Mouse (Mus musculus): ENCODE measurements around the gene Crim1.

Gene Crim1

DNA sequence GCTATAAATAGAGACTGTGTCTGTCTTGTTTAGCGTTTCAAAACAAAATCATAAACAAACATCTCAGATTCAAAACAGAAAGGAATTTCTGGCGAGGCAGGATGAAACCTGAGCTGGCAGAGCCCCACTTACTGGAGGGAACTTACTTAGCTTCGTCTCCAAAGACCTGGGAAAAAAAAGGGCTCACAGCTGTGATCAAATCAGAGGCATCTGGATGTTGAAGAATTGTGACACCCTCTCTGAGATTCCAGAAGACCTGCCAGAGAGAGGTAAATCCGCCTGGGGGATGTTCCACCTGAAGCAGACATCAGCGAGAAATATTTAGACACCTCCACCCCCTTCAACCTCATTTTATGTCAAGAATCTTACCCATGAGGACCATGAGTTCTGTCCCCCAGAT lies 11.8 kb downstream of the Crim1 start:
- no peak for DNase-seq

DNA sequence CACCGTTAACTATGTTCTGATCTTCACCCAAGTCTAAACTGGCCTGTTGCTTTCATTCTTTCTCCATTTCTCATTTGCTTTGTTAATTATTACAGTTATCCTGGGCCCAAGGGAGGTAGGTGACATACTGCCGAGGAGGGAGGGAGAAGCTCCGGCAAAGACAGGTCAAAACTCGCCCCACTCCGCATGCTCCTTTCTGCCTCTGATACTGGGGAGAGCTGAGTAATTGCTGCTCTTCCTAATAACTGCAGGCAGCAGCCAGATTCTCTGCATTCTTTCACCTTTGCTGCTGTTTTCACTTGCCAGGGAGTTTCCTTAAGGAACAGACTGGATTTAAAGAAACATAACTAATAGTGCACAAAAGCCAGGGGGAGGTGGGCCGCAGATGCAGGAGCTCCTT lies 13.1 kb downstream of the Crim1 start:
- DNase-seq: peak; percentile 42

DNA sequence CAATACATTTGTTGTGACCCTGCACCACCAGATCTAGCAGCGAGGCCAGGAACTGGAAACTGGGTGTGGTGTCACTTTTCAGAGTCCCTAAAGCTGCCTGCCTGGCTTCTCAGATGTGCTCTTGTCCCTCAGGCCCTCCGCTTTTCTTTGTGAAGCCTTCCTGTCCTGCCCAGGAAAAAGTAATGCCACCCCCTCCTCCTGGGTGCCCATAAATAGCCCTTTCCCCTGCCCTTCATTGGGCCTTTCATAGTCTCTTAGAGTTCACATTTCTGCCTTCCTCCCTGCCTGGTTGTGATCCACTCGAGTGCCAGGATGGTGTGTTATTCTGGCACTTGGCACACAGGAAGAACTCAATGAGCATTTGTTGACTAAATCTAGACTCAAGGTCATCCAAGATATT lies 16.5 kb downstream of the Crim1 start:
- no peak for DNase-seq

DNA sequence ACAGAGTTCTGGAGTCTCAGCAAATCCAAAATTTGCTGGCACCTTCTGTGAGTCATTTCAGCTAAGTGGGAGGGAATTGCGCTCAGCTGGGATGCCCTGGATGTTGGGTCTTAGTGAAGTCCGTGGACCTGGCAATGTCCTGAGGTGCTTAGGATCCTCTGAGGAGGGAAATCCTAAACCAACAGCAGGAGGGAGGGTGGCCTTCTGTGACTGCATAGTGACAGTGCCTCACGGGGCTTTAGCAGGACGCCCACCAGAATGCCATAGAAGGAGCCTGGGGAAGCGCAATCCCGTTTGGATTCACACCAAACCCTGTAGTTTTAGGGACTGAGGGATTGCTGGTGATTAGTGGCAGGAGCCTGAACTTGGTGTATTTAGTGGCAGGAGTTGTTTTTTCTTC lies 17.4 kb downstream of the Crim1 start:
- no peak for DNase-seq

DNA sequence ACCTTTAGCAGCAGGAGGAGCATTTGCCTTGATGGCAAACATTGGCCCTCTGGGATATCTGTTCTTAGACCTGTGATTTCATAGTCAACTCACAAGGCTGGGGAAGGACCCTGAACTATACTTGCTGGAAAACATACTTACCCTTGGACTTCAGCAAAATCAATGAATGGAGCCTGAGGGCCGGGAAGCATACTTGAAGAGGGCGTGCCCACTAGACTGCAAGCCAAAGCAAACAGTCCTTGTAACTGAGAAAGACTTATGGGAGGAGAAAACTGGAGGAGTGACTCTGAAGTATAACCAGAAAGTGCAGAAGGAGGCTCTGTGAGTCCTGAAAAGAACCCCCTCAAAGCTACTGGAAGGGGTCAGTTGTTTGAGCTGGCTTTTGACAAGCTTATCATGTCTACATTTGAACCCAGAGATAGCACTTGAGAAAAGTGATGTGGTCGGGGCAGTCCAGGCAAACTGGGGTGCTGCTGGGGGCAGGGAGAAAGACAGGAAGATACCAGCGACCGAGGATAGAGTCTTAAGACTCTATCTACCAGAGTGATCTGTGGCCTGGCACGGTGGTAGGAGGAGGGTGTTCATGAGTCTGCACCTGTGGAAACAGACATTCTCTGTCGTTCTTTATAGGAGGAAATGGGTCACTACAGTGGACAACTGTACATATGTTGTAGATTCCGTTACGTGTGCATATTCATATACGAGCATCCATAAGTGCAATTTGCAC lies 18.6 kb downstream of the Crim1 start:
- DNase-seq: peak; percentile 35

DNA sequence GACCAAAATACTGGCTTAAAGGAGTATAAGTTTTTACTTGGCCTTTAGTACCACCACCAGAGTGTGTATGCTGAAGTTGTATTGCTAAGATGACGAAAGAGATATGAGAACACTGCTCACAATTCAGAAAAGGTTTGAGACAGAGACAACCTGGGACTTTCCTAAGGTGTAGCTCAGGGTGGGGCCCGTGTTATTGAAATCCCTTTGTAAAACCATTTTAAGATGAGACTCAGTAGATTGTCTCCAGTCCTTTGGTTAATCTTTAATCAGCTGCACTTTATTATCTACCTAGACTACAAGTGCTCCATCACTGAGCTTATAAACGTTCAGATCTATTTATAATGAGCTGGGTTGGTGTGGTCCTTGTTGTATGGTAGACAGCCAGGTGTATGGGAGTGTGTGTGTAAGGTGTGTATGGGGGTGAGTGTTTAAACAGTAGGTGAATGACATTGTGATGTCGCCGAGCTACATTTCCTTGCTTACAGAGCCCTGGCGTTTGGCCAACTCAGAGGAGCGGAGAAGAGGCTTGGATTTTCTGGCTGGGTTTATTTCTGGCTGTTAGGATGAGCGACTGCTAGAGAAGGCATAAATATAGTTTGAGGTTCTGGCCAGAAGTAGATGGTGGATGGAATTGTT lies 21.1 kb downstream of the Crim1 start:
- DNase-seq: peak; percentile 77

DNA sequence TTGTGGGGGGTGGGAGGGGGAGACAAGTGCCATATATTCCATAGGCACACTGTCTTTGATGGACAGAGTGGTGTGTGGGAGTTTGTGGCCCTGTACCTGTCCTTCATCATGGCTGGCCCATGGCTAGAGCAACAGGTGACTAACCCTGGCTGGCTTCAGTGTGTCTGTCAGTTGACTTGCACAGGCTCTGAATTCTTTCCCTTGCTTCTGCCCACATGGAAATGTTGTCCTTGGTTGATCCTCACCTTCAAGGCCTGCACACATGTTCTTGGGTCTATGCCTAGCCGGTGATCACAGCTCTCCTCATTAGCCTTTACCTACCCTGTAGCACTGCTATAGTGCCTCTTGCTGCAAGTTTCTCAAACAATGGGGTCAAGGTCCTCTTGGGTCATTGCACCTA lies 21.8 kb downstream of the Crim1 start:
- DNase-seq: no peak

DNA sequence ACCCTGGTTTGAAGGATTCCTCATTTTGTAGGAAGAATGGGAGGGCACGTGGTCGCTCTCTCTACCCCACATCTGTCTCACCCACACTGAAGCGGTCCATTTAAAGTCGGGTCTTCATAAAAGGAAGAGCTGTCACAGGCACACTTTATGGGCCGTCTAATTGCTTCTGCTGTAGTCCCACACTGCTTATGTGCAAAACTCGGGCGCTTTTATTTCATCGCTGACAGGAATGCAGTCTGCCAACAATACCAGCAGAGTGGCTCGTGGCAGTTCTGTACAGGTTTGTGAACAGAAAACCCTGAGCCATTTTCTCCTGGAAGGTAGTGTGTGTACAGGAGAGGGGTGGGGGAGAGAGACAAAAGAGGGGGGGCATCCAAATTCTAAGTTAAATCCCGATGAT lies 23.9 kb downstream of the Crim1 start:
- no peak for DNase-seq

DNA sequence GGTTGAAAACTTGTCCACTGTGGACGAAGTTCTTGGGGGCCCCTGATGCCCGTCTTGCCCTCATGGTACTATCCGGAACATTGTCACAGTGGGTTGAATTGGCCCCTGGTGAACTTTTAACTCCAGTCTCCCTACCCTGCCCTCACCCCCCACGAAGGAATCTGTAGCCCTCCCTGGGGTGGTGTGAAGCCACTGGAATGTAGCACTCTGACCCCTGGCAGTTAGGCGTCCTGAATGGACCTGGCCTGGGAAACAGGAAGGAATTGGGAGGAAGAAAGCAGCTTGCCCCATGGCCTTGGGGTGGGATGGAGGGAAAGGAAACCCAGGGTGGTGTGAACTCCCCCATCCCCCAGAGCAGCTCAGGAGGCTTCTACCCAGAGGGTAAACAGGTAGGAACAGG lies 25.5 kb downstream of the Crim1 start:
- peak; percentile 68 for DNase-seq

DNA sequence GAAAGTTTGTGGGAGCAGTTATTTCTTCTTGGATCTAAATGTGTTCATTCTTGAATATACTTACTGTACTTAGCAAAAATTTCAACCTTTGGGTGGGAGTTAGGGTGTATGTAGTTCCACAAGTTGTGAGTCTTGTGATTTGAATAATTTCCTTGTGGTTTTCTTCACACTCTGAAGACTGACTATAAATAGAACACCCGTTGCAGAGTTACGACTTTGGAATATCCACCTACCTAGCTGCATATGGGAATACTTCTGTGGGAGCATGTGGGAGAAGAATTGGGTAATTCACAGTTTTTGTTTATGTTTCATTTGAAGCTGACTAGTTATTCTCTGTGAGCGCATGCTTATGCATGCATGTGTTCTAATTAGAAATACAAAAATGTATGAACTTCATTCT lies 27.2 kb downstream of the Crim1 start:
- no peak for DNase-seq

DNA sequence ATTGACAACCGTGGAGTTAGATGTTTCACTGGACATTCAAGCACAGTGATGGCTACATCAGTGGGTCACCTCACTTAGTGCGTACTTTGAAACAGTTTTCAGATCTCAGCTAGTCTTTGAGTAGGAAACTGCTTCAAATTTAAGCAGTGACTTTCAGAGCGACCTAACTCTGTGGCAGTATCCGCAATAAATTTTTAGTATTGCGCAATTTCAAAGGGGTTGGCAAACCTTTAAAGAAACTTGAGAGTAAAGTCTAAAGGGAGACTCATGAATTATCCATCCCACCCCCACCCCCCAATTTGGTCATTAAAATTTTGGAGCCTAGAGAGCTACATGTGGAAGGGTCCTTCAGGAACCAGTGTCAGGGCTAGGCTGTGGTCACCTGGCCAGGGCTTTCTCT lies 31.5 kb downstream of the Crim1 start:
- DNase-seq: no peak

DNA sequence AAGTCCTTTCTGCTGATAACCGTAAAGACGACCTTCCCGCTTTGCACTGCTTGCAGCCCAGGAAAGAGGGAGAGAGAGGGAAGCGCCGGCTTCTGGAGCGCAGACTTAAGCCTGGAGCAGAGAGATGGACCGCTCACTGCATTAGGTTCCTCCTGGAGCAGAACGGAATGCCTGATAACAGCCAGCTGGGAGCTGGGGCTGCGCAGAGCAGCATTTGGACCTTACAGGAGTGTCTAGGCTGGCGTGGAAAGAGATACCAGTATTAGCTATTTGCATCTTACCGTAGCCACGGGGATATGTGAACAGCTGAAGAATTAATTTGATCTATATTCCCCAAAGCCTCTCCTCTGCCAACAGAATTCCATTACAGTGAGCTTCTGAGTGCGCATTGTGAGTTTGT lies 32.7 kb downstream of the Crim1 start:
- DNase-seq: no peak

DNA sequence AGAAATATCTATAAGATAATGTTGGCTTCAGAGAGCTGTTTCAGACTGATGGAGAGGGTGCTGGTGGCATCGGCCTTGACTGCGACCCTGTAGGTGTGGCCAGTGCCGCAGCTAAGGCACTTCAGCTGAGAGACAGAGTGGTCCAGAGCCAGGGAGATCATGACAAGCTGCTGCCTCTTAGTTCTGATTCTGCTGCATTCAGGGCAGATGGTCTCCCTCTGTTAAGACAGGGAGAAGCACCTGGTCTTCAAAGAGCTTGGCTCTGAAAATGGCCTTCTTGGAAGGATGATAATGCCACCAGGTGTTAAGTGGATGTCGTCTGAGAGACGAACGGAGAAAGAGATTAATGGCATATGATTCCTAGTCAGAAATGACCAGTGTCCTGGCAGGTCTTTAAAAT lies 33.8 kb downstream of the Crim1 start:
- DNase-seq: no peak

DNA sequence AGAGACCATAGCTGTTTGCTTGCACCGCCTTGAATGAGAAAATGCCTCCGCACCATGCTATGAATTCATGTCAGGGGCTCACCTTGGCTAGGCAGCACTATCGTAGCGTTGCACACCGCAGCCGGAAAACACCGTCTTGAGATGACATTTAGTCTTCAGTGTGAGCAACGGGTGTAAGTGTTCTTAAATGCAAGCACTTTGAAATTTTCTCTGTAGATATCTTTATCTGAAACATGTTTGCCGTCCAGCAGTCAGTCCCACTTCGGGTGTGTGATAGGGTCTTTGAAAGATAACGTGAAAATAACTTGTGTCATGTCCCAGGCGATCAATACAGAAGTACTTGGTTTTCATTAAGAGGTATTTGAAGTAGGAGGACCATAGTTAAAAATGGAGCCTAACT lies 36.1 kb downstream of the Crim1 start:
- DNase-seq: no peak

DNA sequence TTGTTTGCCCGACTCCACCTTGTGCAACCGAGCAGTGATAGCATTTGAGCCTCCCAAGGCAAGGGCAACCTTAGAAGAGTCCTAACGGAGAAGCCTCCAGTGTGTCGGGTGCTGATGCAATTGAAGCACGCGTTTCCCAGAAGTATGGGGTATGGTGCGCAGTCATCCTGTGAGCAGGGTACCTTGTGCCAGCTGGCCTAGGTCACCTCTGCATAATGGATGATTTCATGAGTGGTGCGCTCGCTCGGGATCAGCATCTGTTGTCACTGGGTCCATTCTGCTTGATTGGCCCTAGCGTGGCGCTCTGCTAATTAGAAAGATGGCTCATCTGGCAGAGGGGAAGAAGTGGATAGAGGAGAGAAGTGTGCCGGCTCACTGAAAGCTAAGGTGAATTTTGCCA lies 37.9 kb downstream of the Crim1 start:
- no peak for DNase-seq

DNA sequence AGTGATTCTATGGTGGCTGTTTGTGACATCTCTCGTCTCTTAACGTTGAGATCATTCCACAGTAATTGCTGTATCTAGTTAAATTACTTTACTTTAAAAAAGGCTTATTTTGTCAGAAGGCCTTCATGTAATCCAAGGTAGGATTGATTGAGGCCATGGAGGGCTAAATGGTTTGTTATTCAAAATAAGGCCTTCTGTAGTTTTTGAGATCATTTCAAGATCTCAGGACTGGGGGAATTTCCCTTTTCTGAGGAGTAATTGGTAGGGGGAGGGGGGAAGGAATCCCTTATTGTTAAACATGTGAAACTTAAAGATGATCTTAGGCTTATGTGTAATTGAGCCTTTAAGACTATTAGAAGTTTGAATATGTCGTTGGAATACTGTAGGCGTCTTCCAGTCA lies 40.1 kb downstream of the Crim1 start:
- no peak for DNase-seq

DNA sequence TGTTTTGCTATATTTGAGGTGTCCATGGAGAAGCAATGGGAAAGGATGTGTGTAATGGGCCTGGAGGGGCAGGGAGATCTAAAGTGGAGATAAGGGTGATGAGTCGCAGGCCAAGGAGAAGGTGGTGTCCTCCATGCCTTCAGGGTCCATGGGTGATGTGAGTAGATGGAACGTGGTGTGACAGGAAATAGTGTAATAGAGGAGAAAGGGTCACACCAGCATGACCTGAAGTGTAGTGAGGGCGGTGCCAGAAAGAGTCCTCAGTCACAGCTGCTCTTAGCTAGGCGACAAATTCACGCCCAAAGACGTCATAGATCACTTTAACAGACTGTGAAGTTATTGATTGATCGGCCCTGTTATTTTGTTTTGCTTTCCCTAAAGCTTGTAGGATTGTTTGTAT lies 41.2 kb downstream of the Crim1 start:
- DNase-seq: no peak

DNA sequence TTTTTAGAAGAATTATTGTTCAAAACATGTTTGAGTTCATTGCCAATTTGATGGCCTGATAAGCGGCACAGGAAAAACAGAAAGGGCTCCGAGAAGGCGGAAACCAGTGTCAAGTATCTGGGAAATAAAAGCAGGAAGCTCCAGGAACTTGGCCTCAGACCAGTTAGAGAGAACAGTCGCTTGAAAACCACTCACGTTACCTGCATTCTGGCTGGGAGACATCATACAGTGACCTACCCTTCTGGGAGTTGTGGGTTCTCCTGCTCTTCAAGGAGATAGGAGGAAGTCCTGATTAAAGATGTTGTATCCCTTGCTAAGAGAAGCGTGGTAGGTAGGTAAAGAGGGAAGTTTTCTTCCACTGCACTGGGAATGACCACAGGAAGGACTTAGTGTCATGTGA lies 44.7 kb downstream of the Crim1 start:
- peak; percentile 30 for DNase-seq

DNA sequence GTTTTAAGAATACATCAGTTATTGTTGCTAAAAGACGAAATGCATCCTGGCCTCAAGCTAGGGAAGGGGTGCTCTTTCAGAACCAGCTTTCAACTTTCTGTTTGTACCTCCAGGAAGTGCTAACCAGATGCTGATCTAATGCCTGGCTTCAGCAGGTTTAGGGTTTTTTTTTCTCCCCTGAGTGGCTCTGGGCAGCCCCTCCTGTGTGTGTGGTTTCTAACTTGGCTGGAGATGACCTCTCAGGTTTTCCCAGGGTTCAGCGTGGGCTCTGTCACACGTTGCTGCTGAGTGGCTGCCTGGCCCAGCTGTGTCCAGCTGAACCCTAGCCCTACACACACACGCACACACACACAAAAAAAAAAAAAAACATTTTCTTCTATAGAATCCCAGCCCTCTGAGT lies 45.4 kb downstream of the Crim1 start:
- no peak for DNase-seq

DNA sequence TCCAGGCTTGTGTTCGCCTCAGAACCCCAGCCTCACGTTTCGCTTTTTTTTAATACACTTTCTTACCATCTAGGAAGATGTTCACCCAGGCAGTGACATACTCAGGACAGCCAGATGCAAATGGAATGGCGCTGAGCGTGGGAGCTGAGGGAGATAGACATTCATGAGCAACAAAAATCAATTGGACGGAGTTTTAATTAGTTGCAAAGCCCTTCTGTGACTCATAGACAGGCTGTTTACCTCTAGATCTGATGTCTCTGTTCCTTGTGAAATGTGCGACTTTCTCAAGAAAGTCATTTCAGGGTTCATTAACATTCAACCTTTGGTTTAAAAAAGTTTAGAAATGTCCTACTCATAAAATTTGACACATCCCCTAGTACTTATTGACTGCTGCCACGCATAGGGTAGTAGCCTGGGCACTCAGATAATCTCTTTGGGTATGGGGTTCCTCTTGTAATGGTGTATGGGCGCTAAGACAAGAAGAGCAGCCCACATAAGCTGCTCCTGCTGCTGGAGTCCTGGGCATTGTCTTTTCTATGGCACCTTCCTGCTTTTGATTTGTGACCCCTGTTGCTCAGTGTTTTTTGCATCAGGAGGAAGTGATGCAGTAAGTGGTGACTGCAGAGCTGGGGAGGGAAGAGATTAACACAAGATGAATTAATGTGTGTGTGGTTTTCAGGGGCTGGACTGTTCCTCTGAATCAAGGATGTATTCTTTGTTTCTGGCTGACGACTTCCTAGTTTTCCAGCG lies 46.8 kb downstream of the Crim1 start:
- DNase-seq: peak; percentile 25

DNA sequence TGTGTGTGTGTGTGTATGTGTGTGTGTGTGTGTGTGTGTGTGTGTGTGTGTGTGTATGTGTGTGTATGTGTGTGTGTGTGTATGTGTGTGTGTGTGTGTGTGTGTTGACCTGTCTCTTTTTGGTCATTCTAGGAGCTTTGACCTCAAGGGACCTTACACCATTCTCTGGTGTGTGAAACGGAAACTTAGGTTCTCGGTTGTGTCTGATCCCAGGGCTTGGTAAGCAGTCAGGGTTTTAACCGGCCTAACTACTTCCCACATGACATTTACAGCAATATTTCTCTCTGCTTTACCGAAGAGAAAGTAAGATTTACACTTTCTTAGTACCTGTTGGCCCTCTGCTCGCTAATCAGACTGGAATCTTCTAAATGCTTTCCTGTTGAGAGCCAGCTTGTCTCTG lies 48.1 kb downstream of the Crim1 start:
- DNase-seq: no peak

DNA sequence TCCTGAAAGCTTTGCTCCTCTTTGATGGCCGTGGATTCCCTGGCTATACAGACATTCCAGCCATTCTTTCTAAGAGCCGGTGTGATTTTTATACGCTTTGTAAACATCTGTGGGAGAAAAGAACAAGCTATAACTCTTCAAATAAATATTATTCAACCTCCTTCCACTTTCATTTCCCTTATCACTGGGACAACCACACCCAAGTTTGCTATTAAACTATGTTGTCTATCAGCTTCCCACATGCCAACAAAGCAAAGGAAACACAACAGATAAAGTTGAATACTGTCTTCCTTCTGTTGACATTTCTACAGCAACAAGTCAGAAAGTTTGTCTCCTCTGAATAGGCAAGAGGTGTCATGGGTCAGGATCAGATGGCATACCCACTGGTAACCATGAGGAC lies 48.9 kb downstream of the Crim1 start:
- no peak for DNase-seq

DNA sequence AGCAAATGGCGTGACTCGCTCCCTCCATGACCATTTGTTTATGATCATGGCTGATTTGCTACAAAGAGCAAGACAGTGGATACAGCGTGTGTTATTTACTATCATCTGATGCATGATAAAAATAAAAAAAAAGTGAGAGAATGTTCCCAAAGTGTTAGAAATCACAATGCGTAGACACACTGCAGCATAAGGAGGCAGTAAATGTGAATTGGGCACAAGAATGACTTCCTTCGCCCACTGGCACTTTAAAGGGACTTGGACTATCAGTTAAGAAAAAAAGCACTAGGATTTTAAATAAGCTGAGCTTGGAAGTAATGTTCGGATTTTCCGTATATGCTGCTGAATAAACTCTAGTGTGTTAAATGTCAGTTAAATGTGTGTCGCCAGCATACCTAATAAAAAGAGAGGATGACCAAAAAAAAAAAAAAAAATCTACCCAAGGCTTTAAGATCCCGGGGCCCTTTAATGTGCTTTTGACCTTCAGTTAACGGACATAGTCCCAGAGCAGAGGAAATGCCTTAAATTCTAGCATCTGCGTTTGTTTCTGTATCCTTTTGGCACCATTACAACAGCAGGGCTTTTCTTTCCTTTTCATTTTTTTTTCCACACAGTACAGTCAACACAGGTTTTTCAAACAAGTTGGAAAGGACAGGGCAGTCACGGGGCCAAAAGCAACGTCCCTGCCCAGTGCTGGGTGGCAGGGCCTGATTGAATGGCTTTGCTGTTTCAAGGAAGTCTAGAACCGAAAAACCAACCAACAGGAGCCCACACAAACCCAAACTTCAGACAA lies 50.3 kb downstream of the Crim1 start:
- peak; percentile 60 for DNase-seq

Measured in kidney, postnatal 10 days (tissue).